Mouse (Mus musculus) granulocyte monocyte progenitor cell, adult 5-6 weeks (primary cell): ENCODE data around the gene Ikzf5. TPM values are rescaled to one million over a fixed set of nuclear protein-coding genes. Genes with fewer than 3 reads are reported as not detected.

Experiments used
- ATAC-seq: replicated peaks from 2 replicates; pipeline ENCODE4 v1.8.0; 2016; ENCODE audit warnings: mild to moderate bottlenecking, moderate TSS enrichment, inconsistent platforms; ENCODE audit not compliant: poor library complexity, severe bottlenecking
- total RNA-seq, 2 experiments: library from RNA; stranded (forward) in 1 of 2; stranded (reverse) in 1 of 2; fragments of 200-712, 200-1000 nt in 1 of 2; fragments of >200 nt in 1 of 2; fragmentation: Nextera tagmentation in 1 of 2; gene quantifications; 2 replicates each; pipeline ENCODE4 v1.2.3; 2014 to 2017

The Ikzf5 gene
- total RNA-seq, 2 experiments from 2014 or later = 17.9 to 33.0 TPM

- peak; percentile 59 for ATAC-seq
These were observed 48.1 kb downstream of the Ikzf5 start for GRCm38 (mm10) chr7:131362269-131362614.

DNA sequence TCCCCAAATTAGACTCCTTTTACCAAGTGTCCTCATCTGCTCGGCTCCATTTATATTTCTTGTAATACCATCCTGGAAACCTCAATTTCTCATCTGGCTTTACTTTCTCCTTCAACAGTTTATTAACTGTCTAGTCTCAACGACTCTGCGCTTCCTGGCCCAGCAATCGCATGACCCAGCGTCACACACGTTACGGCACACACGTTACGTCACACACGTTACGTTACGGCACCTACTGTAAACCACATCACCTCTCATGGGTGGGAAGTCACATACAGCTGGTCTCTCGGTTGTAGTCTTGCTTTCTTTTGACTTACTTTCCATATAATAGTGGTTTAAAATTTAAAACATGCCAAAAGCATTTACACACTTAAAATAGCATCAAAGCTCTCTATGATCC, 54.2 kb downstream of the Ikzf5 start:
- ATAC-seq = peak; percentile 84

DNA sequence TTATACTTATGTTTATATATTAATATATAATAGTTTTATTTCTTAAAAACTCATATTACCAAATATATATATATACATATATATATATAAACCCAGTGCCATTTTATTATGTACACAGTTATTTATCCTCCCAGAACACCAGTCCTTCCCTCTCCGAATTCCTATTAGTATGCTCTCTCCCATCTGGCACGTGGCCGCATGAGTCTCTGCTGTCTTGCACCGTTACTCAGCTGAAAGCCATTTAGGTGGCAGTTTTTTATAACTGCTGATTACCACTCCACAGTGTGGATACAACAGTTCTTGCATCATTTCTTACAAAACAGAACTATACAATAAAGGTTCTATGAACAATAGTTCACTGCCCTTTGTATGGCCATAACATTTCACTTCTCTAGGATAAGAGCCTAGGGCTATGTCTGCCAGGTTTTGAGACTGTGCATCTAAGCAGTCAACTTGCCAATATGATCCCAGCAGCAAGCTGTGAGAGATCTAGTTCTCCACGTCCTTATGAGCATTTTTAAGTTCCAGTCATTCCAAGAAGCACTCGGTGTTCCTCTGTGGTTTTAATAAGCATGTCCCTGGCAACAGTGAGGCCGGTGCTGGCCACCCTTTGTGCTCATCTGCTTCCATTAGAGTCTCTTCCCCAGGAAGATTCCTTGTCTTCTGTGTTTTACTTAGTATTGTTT, 64.3 kb downstream of the Ikzf5 start:
- ATAC-seq = no peak

Other genes with a start within 250 kb of the Ikzf5 start
- not detected in 2 replicates for gene 5430419D17Rik, start 236.1 kb downstream of the Ikzf5 start, total RNA-seq (2014; fragmentation: Nextera tagmentation)
- not detected in 2 replicates for gene 5430419D17Rik, start 236.1 kb downstream of the Ikzf5 start, total RNA-seq (2017)
- gene Cuzd1, start 88.2 kb downstream of the Ikzf5 start, total RNA-seq (2014; fragmentation: Nextera tagmentation) = not detected in 2 replicates
- not detected in 2 replicates for gene Cuzd1, start 88.2 kb downstream of the Ikzf5 start, total RNA-seq (2017)
- gene Fam24b, start 81.0 kb downstream of the Ikzf5 start, total RNA-seq (2014; fragmentation: Nextera tagmentation) = not detected in 2 replicates
- not detected in 2 replicates for gene Fam24b, start 81.0 kb downstream of the Ikzf5 start, total RNA-seq (2017)
- gene Fam24a, start 76.7 kb downstream of the Ikzf5 start, total RNA-seq (2014; fragmentation: Nextera tagmentation) = not detected in 2 replicates
- not detected in 2 replicates for gene Fam24a, start 76.7 kb downstream of the Ikzf5 start, total RNA-seq (2017)
- gene 2310057M21Rik, start 47.8 kb downstream of the Ikzf5 start, total RNA-seq (2014; fragmentation: Nextera tagmentation) = 8.5 and 9.2 TPM in 2 replicates
- gene 2310057M21Rik, start 47.8 kb downstream of the Ikzf5 start, total RNA-seq (2017) = 4.4 and 6.2 TPM in 2 replicates
- 13.4 and 20.3 TPM in 2 replicates for gene Pstk, start 39.4 kb downstream of the Ikzf5 start, total RNA-seq (2014; fragmentation: Nextera tagmentation)
- 23.1 and 25.4 TPM in 2 replicates for gene Pstk, start 39.4 kb downstream of the Ikzf5 start, total RNA-seq (2017)
- 18.3 and 35.0 TPM in 2 replicates for gene Acadsb, start 80 bp upstream of the Ikzf5 start, total RNA-seq (2014; fragmentation: Nextera tagmentation)
- 62.5 and 69.5 TPM in 2 replicates for gene Acadsb, start 80 bp upstream of the Ikzf5 start, total RNA-seq (2017)
- gene Hmx3, start 132.3 kb upstream of the Ikzf5 start, total RNA-seq (2014; fragmentation: Nextera tagmentation) = not detected in 2 replicates
- not detected in 2 replicates for gene Hmx3, start 132.3 kb upstream of the Ikzf5 start, total RNA-seq (2017)
- not detected in 2 replicates for gene Hmx2, start 138.3 kb upstream of the Ikzf5 start, total RNA-seq (2014; fragmentation: Nextera tagmentation)
- not detected in 2 replicates for gene Hmx2, start 138.3 kb upstream of the Ikzf5 start, total RNA-seq (2017)
- gene Bub3, start 149.7 kb upstream of the Ikzf5 start, total RNA-seq (2014; fragmentation: Nextera tagmentation) = 67.7 and 85.7 TPM in 2 replicates
- gene Bub3, start 149.7 kb upstream of the Ikzf5 start, total RNA-seq (2017) = 94.4 and 106 TPM in 2 replicates